Mouse (Mus musculus): ENCODE results near the gene Ppp2r5b.

DNA sequence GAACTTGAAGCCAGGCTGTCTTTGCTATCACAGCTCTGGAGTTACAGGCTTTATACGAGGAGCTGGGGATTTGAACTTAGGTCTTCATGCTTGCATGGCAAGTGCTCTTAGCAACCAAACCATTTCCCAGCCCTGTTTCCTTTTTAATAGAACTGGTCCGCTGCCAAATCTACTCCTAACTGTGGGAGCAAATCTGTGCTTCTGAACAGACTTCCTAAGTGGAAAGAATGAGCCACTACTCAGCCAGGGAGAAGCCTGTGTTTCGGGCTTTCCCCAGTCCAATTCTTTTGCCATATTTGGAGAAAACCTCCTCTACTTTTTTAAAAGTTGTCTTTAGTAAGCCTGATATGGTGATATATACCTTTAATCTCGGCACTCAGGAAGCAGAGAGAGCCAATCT lies 37.1 kb upstream of the Ppp2r5b start:
- TF ChIP-seq POLR2A (IDR thresholded peaks at IDR 0.05; ENCODE audit: borderline replicate concordance, extremely low read depth, insufficient read depth, insufficient read length, poor library complexity, severe bottlenecking) (no peak), CTCF (IDR thresholded peaks at IDR 0.05; ENCODE audit: borderline replicate concordance, extremely low read depth, insufficient read depth, insufficient read length) (no peak)

Data from brain, embryonic 14.5 days (tissue).